Mouse (Mus musculus): ENCODE results near the gene Fxyd1.

GRCm38 (mm10) chr7:31017104-31017901 is 39.7 kb downstream of the Fxyd1 start:
- TF ChIP-seq GATA1 (IDR thresholded peaks at IDR 0.05; ENCODE audit: low read length) (no peak), TAL1 (IDR thresholded peaks at IDR 0.05; ENCODE audit: low read length) (no peak)
